Mouse (Mus musculus) heart, embryonic 11.5 days (tissue): ENCODE measurements at regions not wholly inside any gene's neighbourhood (a gene's known extent, or its start where the extent isn't known, plus 50 kb on each side); places are given as distances from the start of the nearest gene placed in this dataset.

Source experiments
- ATAC-seq: fragments of 200-750 bp; cut with Nextera tagmentation; replicated peaks from 2 replicates; pipeline ENCODE4 v1.8.0; 2017; ENCODE audit warnings: moderate library complexity; ENCODE audit not compliant: insufficient number of reproducible peaks, low FRiP score, low TSS enrichment
- H3K27ac ChIP-seq: fragments of 300-500 bp; sonication (generic); 2 replicates; pipeline ENCODE4 v1.5.1; 2014; ENCODE audit warnings: mild to moderate bottlenecking, low read depth, low read length
- H3K27me3 ChIP-seq: fragments of 300-500 bp; sonication (generic); 2 replicates; pipeline ENCODE4 v1.6.1; 2014; ENCODE audit warnings: mild to moderate bottlenecking, low read length, mixed read lengths; ENCODE audit not compliant: control insufficient read depth, insufficient read depth
- H3K36me3 ChIP-seq: fragments of 300-500 bp; sonication (generic); 2 replicates; pipeline ENCODE4 v1.6.1; 2014; ENCODE audit warnings: mild to moderate bottlenecking, low read length, moderate library complexity, mixed read lengths; ENCODE audit not compliant: control insufficient read depth, insufficient read depth
- H3K4me1 ChIP-seq: fragments of 300-500 bp; sonication (generic); 2 replicates; pipeline ENCODE4 v1.6.1; 2014; ENCODE audit warnings: low read length; ENCODE audit not compliant: control insufficient read depth, insufficient read depth
- H3K4me2 ChIP-seq: fragments of 300-500 bp; sonication (generic); 2 replicates; pipeline ENCODE4 v1.6.1; 2014; ENCODE audit warnings: mild to moderate bottlenecking, moderate library complexity
- H3K4me3 ChIP-seq: fragments of 300-500 bp; sonication (generic); 2 replicates; pipeline ENCODE4 v1.5.1; 2014; ENCODE audit warnings: low read depth, low read length
- H3K9ac ChIP-seq: fragments of 300-500 bp; sonication (generic); 2 replicates; pipeline ENCODE4 v1.6.1; 2014; ENCODE audit warnings: mild to moderate bottlenecking, low read depth, low read length, moderate library complexity
- H3K9me3 ChIP-seq: fragments of 300-500 bp; sonication (generic); replicated peaks from 2 replicates; pipeline ENCODE4 v1.6.1; 2016; ENCODE audit warnings: low read length; ENCODE audit not compliant: control insufficient read depth
- WGBS: fragments of 180-500 bp; shearing (Covaris S2); extraction: QIAGEN DNeasy Blood & Tissue Kit; methylation state at CpG from one replicate; pipeline ENCODE4 v1.1.7; 2014; ENCODE audit not compliant: insufficient replicate concordance; 5-methylcytosine and 5-hydroxymethylcytosine counted together

DNA sequence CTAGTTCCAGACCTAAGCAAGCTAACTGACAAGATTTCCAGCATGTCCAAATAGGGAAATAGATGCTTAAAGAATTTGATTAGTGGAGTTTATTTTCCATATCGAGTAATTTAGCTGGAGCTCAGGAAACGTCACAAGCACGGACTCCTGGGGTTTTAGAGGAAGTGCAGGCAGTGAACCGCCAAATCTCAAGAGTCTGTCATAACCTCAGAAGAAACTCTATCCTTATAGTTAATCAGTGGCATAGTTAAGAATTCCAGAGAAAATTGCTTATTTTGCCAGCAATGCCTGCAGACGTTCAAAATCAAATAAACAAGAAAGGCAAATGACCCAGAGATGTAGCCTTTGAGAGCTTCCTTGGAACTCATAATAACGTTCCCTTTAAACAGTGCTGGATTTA lies 871.6 kb downstream of the A830018L16Rik start:
- H3K9ac ChIP-seq, result no peak overlapping the region
- no peaks in the 10 kb centered on the region for H3K36me3 ChIP-seq
- no peak overlapping the region for H3K4me2 ChIP-seq
- WGBS, result 64% methylated on average over 6 of the region's 6 CpGs
- no peak overlapping the region for H3K27ac ChIP-seq
- no peaks in the 10 kb centered on the region for H3K27me3 ChIP-seq
- H3K4me3 ChIP-seq, result no peak overlapping the region
- no peaks in the 10 kb centered on the region for H3K4me1 ChIP-seq
- no peak for ATAC-seq
- no peaks in the 10 kb centered on the region for H3K9me3 ChIP-seq

DNA sequence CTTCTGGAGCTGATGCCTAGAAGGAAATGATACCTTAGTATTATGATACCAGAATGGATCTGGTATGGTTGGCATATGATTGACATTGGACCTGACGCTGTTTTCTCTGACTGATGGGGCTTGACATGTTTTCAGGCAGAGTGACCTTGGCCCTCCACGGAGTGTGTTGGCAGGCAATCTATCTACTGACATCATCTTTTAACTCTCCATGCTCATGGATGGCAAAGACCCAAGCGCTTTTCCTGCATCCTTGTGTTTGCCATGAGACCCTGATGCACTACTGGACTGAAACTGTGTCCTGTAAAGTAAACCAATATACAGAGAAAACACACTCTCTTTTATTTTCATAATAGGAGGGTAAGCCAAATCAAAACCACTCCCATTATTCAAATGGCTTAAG lies 872.1 kb downstream of the A830018L16Rik start:
- 64% methylated on average over 3 of the region's 3 CpGs for WGBS
- H3K27ac ChIP-seq, result no peak overlapping the region
- H3K36me3 ChIP-seq, result no peaks in the 10 kb centered on the region
- H3K4me2 ChIP-seq, result no peak overlapping the region
- no peaks in the 10 kb centered on the region for H3K9me3 ChIP-seq
- H3K27me3 ChIP-seq, result no peaks in the 10 kb centered on the region
- no peak overlapping the region for H3K4me3 ChIP-seq
- no peak for ATAC-seq
- no peak overlapping the region for H3K9ac ChIP-seq
- H3K4me1 ChIP-seq, result no peaks in the 10 kb centered on the region

DNA sequence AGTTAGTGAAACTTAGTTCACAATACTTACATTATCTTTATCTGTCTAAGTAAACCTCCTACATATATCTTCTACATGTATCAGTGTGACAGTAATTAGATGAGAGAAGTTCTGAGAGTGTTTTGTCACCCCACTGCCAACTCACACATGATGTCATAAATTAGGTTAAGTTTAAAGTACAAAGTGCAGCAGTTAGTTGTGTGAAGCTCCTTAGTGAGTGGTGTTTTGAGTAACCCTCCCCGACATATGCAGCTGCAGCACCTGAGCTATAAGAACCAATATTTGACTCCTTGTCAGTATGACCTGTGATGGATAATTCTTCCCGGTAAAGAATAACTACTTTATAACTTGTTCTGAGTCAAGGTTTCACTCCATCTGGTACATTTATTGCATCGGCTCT lies 874.6 kb downstream of the A830018L16Rik start:
- ATAC-seq, result no peak
- Histone ChIP-seq H3K4me2 (no peak overlapping the region), H3K9me3 (no peaks in the 10 kb centered on the region), H3K36me3 (no peaks in the 10 kb centered on the region), H3K27me3 (no peaks in the 10 kb centered on the region), H3K27ac (no peak overlapping the region), H3K9ac (no peak overlapping the region), H3K4me1 (no peaks in the 10 kb centered on the region), H3K4me3 (no peak overlapping the region)
- 82% methylated on average over 3 of the region's 3 CpGs for WGBS

DNA sequence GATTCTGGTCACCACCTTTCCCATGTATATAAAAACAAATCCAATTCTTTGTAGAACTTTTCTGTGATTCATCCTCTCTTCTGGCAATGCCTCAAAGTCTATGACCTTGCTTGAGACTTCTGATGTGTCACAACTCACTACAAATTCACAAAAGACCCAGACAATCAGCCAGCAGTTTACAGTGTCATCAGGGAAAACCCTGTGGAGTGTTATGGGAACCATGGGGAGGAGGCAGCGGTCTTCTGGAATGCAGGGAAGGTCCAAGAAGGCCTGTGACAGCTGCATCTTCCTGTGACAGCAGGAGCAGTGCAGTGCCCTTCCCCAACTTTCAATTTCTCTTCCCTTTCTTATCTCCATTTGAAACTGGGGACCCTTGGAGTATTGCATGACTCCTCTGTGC lies 877.9 kb downstream of the A830018L16Rik start:
- Histone ChIP-seq H3K4me2 (no peak overlapping the region), H3K9ac (no peak overlapping the region), H3K4me1 (no peaks in the 10 kb centered on the region), H3K36me3 (no peaks in the 10 kb centered on the region), H3K27ac (no peak overlapping the region), H3K9me3 (no peaks in the 10 kb centered on the region), H3K4me3 (no peak overlapping the region), H3K27me3 (no peaks in the 10 kb centered on the region)
- no peak for ATAC-seq
- WGBS, result 47% methylated on average over 1 of the region's 1 CpGs

DNA sequence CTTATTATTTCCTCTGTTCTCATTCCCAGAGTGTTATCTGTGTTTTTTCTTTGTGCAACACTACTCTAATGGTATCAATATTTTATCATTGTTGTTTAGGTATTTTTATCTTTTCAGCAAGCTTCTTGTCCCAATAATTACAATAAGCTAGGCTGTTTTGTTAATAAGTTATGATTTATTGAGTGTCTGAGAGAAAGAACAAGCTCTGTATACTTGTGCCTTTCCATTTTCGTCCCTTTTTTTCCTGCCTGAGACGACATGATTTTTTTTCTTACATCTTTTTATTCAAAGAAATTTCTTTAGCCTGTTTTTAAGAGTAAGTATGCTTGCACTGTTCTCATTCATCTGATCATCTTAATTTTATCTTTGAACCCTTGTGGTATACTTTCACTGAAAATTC lies 904.1 kb downstream of the A830018L16Rik start:
- Histone ChIP-seq H3K27ac (no peak overlapping the region), H3K4me2 (no peak overlapping the region), H3K4me1 (no peaks in the 10 kb centered on the region), H3K9ac (no peak overlapping the region), H3K27me3 (no peaks in the 10 kb centered on the region), H3K4me3 (no peak overlapping the region), H3K9me3 (no peaks in the 10 kb centered on the region), H3K36me3 (no peaks in the 10 kb centered on the region)
- no peak for ATAC-seq
- WGBS, result 84% methylated on average over 2 of the region's 2 CpGs

DNA sequence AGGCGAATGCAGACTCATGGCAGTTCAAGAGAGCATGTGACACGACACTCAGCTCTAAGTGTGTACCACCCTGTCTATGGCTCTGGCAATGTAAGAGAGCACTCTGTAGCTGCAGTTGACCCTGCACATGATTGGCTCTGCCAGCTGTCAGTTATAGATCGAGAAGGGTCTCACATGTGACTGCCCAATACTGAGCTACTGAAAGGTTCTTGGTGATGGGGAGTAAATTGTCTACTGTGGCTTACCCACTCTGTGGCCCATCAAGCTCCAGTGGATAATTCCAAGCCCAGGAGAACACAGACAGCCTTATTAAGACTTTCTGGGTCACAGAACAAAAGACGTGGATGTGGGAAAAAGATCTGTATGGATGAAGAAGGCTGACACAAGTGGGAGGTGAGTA lies 920.3 kb downstream of the A830018L16Rik start:
- no peak for ATAC-seq
- H3K9me3 ChIP-seq, result no peaks in the 10 kb centered on the region
- H3K27ac ChIP-seq, result no peak overlapping the region
- 79% methylated on average over 4 of the region's 4 CpGs for WGBS
- H3K4me1 ChIP-seq, result no peaks in the 10 kb centered on the region
- no peaks in the 10 kb centered on the region for H3K36me3 ChIP-seq
- H3K27me3 ChIP-seq, result no peaks in the 10 kb centered on the region
- no peak overlapping the region for H3K4me3 ChIP-seq
- no peak overlapping the region for H3K4me2 ChIP-seq
- no peak overlapping the region for H3K9ac ChIP-seq

DNA sequence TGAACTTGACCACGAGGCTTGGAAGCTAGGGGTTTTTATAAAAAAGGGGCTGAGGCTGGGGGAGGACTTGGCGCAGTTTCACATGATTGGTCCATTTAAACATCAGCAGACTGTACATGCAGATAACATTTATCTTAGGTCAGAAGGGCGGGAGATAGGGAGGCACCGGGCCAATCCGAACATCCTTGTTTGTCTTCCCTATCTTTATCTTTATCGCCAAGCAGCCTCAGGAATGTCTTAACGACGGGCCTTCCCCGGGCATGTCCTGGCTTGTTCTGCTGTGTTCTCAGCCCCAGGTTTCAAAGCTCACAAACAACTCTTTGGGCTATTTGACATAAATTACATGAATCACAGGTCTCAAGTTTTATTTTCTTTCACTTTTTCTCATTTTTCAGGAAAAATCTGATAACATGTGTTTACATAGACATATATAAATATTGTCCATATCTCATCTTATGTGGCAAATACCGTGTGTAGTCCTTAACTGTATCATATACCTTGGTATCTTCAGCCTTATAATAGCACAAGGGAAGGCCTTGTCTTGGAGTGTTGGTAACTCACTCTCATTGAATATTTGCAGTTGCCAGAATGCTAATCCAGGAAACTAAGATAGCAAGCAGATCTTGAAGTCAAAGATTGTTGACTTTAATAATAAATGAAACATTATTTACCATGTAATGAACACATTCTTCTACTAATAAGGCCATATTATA lies 931.0 kb downstream of the A830018L16Rik start:
- no peaks in the 10 kb centered on the region for H3K27me3 ChIP-seq
- no peak overlapping the region for H3K4me2 ChIP-seq
- no peak overlapping the region for H3K27ac ChIP-seq
- ATAC-seq, result no peak
- H3K4me3 ChIP-seq, result no peak overlapping the region
- no peaks in the 10 kb centered on the region for H3K36me3 ChIP-seq
- no peaks in the 10 kb centered on the region for H3K4me1 ChIP-seq
- no peak overlapping the region for H3K9ac ChIP-seq
- 51% methylated on average over 10 of the region's 10 CpGs for WGBS
- no peaks in the 10 kb centered on the region for H3K9me3 ChIP-seq

DNA sequence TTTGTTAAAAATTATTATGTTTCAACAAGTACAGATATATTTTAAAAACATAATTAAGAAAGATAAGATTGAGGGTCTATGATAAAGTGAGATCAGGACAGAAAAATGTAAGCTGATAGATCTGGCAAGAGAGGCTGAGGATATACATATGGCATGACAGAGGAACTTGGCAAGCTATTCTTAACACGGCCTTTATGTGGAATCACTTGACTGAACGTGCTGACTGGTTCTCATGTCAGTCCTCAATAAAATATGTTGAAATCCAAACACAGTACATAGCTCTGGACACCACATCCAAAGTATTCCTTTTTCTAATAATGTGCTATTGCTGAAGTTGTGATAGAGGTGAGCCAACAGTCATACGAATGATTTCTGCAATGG lies 931.5 kb downstream of the A830018L16Rik start:
- 66% methylated on average over 3 of the region's 3 CpGs for WGBS
- Histone ChIP-seq H3K27ac (no peak overlapping the region), H3K4me2 (no peak overlapping the region), H3K4me1 (no peaks in the 10 kb centered on the region), H3K27me3 (no peaks in the 10 kb centered on the region), H3K9me3 (no peaks in the 10 kb centered on the region), H3K9ac (no peak overlapping the region), H3K36me3 (no peaks in the 10 kb centered on the region), H3K4me3 (no peak overlapping the region)
- no peak for ATAC-seq

DNA sequence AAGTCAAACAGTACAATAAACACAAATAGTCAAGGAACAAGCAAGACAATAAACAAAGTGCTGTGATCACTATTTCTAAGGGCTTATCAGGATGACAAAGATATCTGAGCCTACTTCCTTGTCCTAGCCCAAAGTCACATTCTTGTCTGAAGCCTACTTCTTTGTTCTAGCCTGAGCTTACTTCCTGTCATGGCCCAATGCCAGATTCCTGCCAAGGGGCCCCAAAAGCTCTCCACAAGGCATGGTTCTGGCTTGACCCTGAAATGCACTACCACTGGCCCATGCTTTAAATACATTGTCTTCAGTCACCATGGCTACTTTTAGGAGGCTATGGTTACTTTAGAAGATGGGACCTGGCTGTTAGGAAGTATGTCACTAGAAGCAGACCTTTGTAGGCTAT lies 940.6 kb downstream of the A830018L16Rik start:
- Histone ChIP-seq H3K36me3 (no peaks in the 10 kb centered on the region), H3K9me3 (peaks cover 3% of the 10 kb centered on the region; the same call in 1 of the 2 replicates), H3K9ac (no peak overlapping the region), H3K4me3 (no peak overlapping the region), H3K27ac (no peak overlapping the region), H3K4me2 (no peak overlapping the region), H3K27me3 (no peaks in the 10 kb centered on the region), H3K4me1 (no peaks in the 10 kb centered on the region)
- ATAC-seq, result no peak
